Mouse (Mus musculus): ENCODE data around the gene Calm5.

GRCm38 (mm10) chr13:3891479-3892087 is 37.6 kb downstream of the Calm5 start:
- no peak for TF ChIP-seq GATA1 (IDR thresholded peaks at IDR 0.05; ENCODE audit: low read length)
- TF ChIP-seq TAL1 (IDR thresholded peaks at IDR 0.05; ENCODE audit: low read length), result no peak

All from erythroblast, embryonic 14.5 days (primary cell).